Mouse (Mus musculus) midbrain, embryonic 15.5 days (tissue): ENCODE measurements around the gene Palmd. TPM values are rescaled to one million over a fixed set of nuclear protein-coding genes. Genes with fewer than 3 reads are reported as not detected.

Experiments
- ATAC-seq: fragments of 200-750 bp; cut with Nextera tagmentation; replicated peaks from 2 replicates; pipeline ENCODE4 v1.8.0; 2017; ENCODE audit warnings: moderate TSS enrichment
- H3K27ac ChIP-seq: fragments of 300-500 bp; sonication (generic); 2 replicates; pipeline ENCODE4 v1.5.1; 2015; ENCODE audit warnings: mild to moderate bottlenecking, inconsistent platforms
- H3K27me3 ChIP-seq: fragments of 300-500 bp; sonication (generic); replicated peaks from 2 replicates; pipeline ENCODE4 v1.6.1; 2015; ENCODE audit warnings: inconsistent platforms
- H3K36me3 ChIP-seq: fragments of 300-500 bp; sonication (generic); replicated peaks from 2 replicates; pipeline ENCODE4 v1.6.1; 2015; ENCODE audit warnings: inconsistent platforms
- H3K4me1 ChIP-seq: fragments of 300-500 bp; sonication (generic); 2 replicates; pipeline ENCODE4 v1.6.1; 2015; ENCODE audit warnings: inconsistent platforms
- H3K4me2 ChIP-seq: fragments of 300-500 bp; sonication (generic); 2 replicates; pipeline ENCODE4 v1.6.1; 2015; ENCODE audit warnings: inconsistent platforms, mild to moderate bottlenecking, moderate library complexity
- H3K4me3 ChIP-seq: fragments of 300-500 bp; sonication (generic); 2 replicates; pipeline ENCODE4 v1.5.1; 2015; ENCODE audit warnings: mild to moderate bottlenecking, inconsistent platforms
- H3K9ac ChIP-seq: fragments of 300-500 bp; sonication (generic); 2 replicates; pipeline ENCODE4 v1.6.1; 2015; ENCODE audit warnings: mild to moderate bottlenecking, inconsistent platforms
- H3K9me3 ChIP-seq: fragments of 300-500 bp; sonication (generic); 2 replicates; pipeline ENCODE4 v1.6.1; 2016; ENCODE audit warnings: inconsistent platforms
- WGBS: fragments of 180-500 bp; shearing (Covaris S2); methylation state at CpG from one replicate; pipeline ENCODE4 v1.1.7; 2015; ENCODE audit warnings: mixed read lengths; 5-methylcytosine and 5-hydroxymethylcytosine counted together
- polyA plus RNA-seq: library from polyadenylated mRNA; unstranded; fragments of >200 nt; fragmentation: Nextera tagmentation; extraction: Ambion mirVana; gene quantifications from 2 replicates; pipeline ENCODE4 v1.2.1, GENCODE M21; 2015

Gene Palmd
- polyA plus RNA-seq = 9.8 and 10.5 TPM in 2 replicates

GRCm38 (mm10) chr3:116968540-116968997 is at the start of gene Palmd:
Gene Palmd, minus strand, starts transcription at chr3:116968987.
- no peaks in the 10 kb centered on the region for H3K27me3 ChIP-seq
- ATAC-seq = peak; percentile 95
- peak within 1 kb of the TSS; percentile 56 for H3K4me2 ChIP-seq
- no peaks in the 10 kb centered on the region for H3K9me3 ChIP-seq
- peak within 1 kb of the TSS; percentile 40 for H3K4me3 ChIP-seq
- no peaks in the 10 kb centered on the region for H3K36me3 ChIP-seq
- H3K9ac ChIP-seq = peak within 1 kb of the TSS; percentile 37
- peak within 1 kb of the TSS; percentile 74 for H3K27ac ChIP-seq
- 6% methylated on average over 17 of the region's 17 CpGs for WGBS
- H3K4me1 ChIP-seq = peaks cover 13% of the 10 kb centered on the region

GRCm38 (mm10) chr3:117010182-117010581 is 41.4 kb upstream of the Palmd start:
- WGBS = 80% methylated on average over 6 of the region's 6 CpGs
- Histone ChIP-seq H3K9ac (no peak overlapping the region), H3K36me3 (no peaks in the 10 kb centered on the region), H3K27ac (no peak overlapping the region), H3K4me1 (no peaks in the 10 kb centered on the region), H3K4me2 (no peak overlapping the region), H3K4me3 (no peak overlapping the region), H3K27me3 (no peaks in the 10 kb centered on the region), H3K9me3 (no peaks in the 10 kb centered on the region)
- ATAC-seq = no peak

GRCm38 (mm10) chr3:117007340-117007739 is 38.6 kb upstream of the Palmd start:
- no peak for ATAC-seq
- Histone ChIP-seq H3K27me3 (no peaks in the 10 kb centered on the region), H3K4me3 (no peak overlapping the region), H3K36me3 (no peaks in the 10 kb centered on the region), H3K9me3 (no peaks in the 10 kb centered on the region), H3K4me2 (no peak overlapping the region), H3K27ac (no peak overlapping the region), H3K9ac (no peak overlapping the region), H3K4me1 (peaks cover 1% of the 10 kb centered on the region; the same call in 1 of the 2 replicates)
- 52% methylated on average over 6 of the region's 6 CpGs for WGBS

- no peaks in the 10 kb centered on the region for H3K27me3 ChIP-seq
- WGBS = 90% methylated on average over 3 of the region's 3 CpGs
- no peak overlapping the region for H3K4me2 ChIP-seq
- peaks cover 8% of the 10 kb centered on the region; the same call in 1 of the 2 replicates for H3K4me1 ChIP-seq
- no peak overlapping the region for H3K27ac ChIP-seq
- H3K36me3 ChIP-seq = no peaks in the 10 kb centered on the region
- no peak overlapping the region for H3K9ac ChIP-seq
- no peak overlapping the region for H3K4me3 ChIP-seq
- H3K9me3 ChIP-seq = no peaks in the 10 kb centered on the region
- no peak for ATAC-seq
These were observed 37.8 kb upstream of the Palmd start for GRCm38 (mm10) chr3:117006636-117007035.

DNA sequence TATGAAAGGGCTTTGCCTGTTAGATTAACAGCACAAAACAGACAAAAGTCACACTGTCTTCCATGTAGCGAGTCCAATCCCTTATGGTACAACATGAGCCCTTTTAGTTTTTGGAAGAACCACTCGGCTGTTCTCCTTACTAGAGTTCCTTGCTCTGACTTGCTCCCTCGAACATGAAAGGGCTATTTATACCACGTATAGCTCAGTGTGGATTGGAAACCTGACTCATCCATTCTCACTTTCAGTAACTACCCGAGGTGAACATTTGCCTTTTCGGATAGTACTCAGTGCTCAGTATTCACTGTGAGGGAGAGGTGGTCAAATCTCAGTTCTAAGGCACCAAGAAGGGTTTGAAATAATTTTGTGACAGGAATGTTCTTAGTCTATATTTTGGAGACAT is 34.6 kb upstream of the Palmd start:
- Histone ChIP-seq H3K36me3 (no peaks in the 10 kb centered on the region), H3K9me3 (no peaks in the 10 kb centered on the region), H3K4me1 (peaks cover 9% of the 10 kb centered on the region; the same call in 1 of the 2 replicates), H3K9ac (no peak overlapping the region), H3K27me3 (no peaks in the 10 kb centered on the region), H3K4me3 (no peak overlapping the region), H3K4me2 (no peak overlapping the region), H3K27ac (no peak overlapping the region)
- ATAC-seq = no peak
- 78% methylated on average over 6 of the region's 6 CpGs for WGBS

DNA sequence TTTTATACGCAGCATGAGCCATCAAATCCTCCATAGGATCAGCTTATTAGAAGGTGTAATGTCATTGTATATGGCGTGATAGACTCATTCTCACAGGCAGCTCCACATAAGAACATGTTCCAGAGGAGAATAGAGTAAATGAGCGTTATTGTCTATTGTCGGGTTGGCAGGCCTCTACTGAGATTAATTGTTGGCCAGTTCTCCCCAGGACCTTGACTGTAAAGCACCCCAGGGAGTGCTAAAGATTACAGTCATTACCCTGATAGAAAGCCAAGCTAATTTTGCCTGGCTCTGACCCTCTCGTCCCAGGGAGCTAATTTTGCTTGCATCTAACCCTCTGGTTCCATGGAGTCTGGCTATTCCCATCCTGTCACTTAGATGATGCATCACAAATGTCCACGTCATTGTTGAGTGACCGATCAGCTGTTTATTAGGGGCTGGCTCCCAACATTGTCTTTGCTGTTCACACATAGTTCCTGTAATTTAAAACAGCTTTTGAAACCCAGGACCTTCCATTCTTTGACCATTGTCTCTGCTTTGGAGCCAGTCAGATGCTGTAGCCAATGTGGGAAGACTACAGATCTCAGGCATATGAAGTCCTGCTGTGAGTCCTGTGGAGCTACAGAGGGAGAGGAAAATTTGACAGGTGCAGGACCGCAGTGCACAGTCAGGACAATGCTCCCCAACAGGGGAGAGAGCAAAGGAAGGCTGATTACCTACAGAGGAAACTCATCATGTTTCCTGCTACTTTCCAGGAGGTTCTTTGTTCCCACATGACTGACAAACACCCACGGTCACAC is 33.1 kb upstream of the Palmd start:
- H3K4me3 ChIP-seq = no peak overlapping the region
- no peak overlapping the region for H3K4me2 ChIP-seq
- H3K9me3 ChIP-seq = no peaks in the 10 kb centered on the region
- H3K27ac ChIP-seq = no peak overlapping the region
- H3K4me1 ChIP-seq = peaks cover 9% of the 10 kb centered on the region; the same call in 1 of the 2 replicates
- no peaks in the 10 kb centered on the region for H3K27me3 ChIP-seq
- whole genome bisulfite sequencing = 27% methylated on average over 9 of the region's 9 CpGs
- H3K36me3 ChIP-seq = no peaks in the 10 kb centered on the region
- H3K9ac ChIP-seq = no peak overlapping the region
- ATAC-seq = peak; percentile 56; the same call in 1 of the 2 replicates

GRCm38 (mm10) chr3:116993011-116993410 is 24.2 kb upstream of the Palmd start:
- Histone ChIP-seq H3K27me3 (no peaks in the 10 kb centered on the region), H3K36me3 (no peaks in the 10 kb centered on the region), H3K9me3 (no peaks in the 10 kb centered on the region), H3K4me1 (no peaks in the 10 kb centered on the region), H3K27ac (no peak overlapping the region), H3K4me3 (no peak overlapping the region), H3K4me2 (no peak overlapping the region), H3K9ac (no peak overlapping the region)
- no peak for ATAC-seq
- WGBS = 77% methylated on average over 2 of the region's 2 CpGs

DNA sequence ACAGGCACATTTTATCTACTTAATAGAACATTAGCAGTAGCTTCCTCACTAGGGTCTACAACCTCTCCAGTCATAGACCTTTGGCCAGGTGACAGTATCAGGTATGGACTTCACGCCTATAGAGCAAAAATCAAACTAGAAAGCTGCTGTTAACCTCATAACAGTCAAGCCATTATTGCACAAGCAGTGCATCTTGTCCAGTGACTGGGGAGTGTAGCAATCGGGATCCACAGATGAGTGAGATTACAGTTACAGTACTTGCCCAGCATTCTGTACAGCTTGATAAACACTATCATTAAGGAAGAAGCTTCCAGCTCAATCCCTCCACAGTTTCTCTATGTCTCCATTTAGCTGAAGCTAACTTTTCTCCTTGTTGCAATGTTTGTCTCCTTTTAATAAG is 22.4 kb upstream of the Palmd start:
- no peak overlapping the region for H3K4me2 ChIP-seq
- ATAC-seq = no peak
- no peaks in the 10 kb centered on the region for H3K9me3 ChIP-seq
- WGBS = 88% methylated on average over 2 of the region's 2 CpGs
- no peak overlapping the region for H3K27ac ChIP-seq
- H3K27me3 ChIP-seq = no peaks in the 10 kb centered on the region
- no peaks in the 10 kb centered on the region for H3K36me3 ChIP-seq
- no peaks in the 10 kb centered on the region for H3K4me1 ChIP-seq
- no peak overlapping the region for H3K4me3 ChIP-seq
- H3K9ac ChIP-seq = no peak overlapping the region

GRCm38 (mm10) chr3:116988221-116988620 is 19.4 kb upstream of the Palmd start:
- 88% methylated on average over 3 of the region's 3 CpGs for WGBS
- no peaks in the 10 kb centered on the region for H3K9me3 ChIP-seq
- no peak overlapping the region for H3K4me3 ChIP-seq
- H3K9ac ChIP-seq = no peak overlapping the region
- no peaks in the 10 kb centered on the region for H3K27me3 ChIP-seq
- 0 out of 2 replicates have a peak, but pooled peaks cover 4% of the 10 kb centered on the region for H3K4me1 ChIP-seq
- no peak for ATAC-seq
- no peak overlapping the region for H3K27ac ChIP-seq
- no peak overlapping the region for H3K4me2 ChIP-seq
- no peaks in the 10 kb centered on the region for H3K36me3 ChIP-seq

DNA sequence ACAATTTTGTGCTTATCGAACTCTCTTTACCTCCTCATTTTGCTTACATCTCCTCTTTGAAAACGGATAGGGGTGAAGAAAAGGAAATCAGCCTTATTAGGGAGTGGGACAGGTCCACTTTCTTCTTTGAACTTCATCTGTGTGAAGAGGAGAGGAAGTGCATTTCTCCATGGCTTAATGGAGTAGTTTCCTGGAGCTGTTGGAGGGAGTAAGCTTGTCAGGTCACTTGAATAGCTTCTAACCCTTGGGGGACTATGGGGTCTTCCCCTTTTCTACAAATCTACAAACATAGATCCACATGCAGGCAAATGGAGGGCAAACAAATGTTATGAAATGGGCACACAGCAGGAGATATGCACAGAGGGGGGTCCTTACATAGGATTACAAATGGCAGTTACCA is 17.7 kb upstream of the Palmd start:
- Histone ChIP-seq H3K27me3 (no peaks in the 10 kb centered on the region), H3K27ac (no peak overlapping the region)
- ATAC-seq = no peak

DNA sequence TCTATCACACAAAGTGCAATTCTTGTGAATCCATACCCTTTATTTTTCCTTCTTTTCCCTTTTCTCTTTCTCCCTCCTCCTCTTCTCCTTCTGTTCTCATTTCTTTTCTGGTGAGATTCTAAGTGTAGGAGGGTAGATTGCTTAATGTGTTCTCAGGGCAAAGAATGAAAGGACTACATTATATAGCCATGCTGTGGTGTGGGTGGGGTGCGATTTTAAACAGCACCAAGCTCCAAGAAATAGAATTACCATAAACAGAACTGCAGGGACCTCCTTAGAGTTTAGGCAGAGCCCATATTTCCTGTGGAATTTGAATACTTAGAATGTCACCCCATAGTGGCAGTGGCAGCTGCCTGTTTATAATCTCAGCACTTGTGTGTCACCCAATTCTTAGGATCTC is 17.0 kb upstream of the Palmd start:
- WGBS = 47% methylated on average over 1 of the region's 1 CpGs
- no peak overlapping the region for H3K4me3 ChIP-seq
- H3K27ac ChIP-seq = peak overlapping the region; percentile 58
- no peaks in the 10 kb centered on the region for H3K36me3 ChIP-seq
- peak; percentile 43; the same call in 1 of the 2 replicates for ATAC-seq
- no peaks in the 10 kb centered on the region for H3K9me3 ChIP-seq
- H3K27me3 ChIP-seq = no peaks in the 10 kb centered on the region
- H3K4me2 ChIP-seq = no peak overlapping the region
- H3K9ac ChIP-seq = no peak overlapping the region
- 0 out of 2 replicates have a peak, but pooled peaks cover 4% of the 10 kb centered on the region for H3K4me1 ChIP-seq

More for the DNA sequence above, 17.7 kb upstream of the Palmd start:
- H3K9ac ChIP-seq = no peak overlapping the region
- no peak overlapping the region for H3K4me2 ChIP-seq
- no peaks in the 10 kb centered on the region for H3K36me3 ChIP-seq
- no peak overlapping the region for H3K4me3 ChIP-seq
- WGBS = 58% methylated on average over 2 of the region's 2 CpGs
- 0 out of 2 replicates have a peak, but pooled peaks cover 4% of the 10 kb centered on the region for H3K4me1 ChIP-seq
- H3K9me3 ChIP-seq = no peaks in the 10 kb centered on the region

DNA sequence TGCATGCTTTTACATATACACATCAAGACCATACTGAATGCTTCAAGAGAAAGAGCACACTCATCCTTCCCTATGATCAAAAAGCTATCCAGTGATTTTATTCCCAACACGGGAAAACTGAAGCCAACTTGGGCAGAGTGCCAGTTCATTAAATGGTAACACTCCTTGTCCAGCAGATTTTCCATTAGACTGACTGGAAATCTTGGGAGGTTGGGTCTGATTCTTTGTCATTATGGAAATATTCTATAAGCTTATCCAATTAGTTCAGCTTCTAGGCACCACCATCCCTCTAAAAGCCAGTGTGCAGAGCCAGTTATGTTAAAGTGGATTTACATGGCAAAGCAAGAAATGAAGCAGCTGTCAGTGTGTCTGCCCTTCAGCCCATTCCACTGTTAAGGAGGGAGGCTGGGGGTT is 16.3 kb upstream of the Palmd start:
- WGBS = 7% methylated on average over 1 of the region's 1 CpGs
- Histone ChIP-seq H3K4me3 (no peak overlapping the region), H3K9ac (no peak overlapping the region), H3K27me3 (no peaks in the 10 kb centered on the region), H3K4me2 (no peak overlapping the region), H3K4me1 (0 out of 2 replicates have a peak, but pooled peaks cover 4% of the 10 kb centered on the region), H3K36me3 (no peaks in the 10 kb centered on the region), H3K9me3 (no peaks in the 10 kb centered on the region), H3K27ac (0 out of 2 replicates have a peak overlapping the region, but pooled peaks have one; percentile 29)
- ATAC-seq = peak; percentile 92
